Mouse (Mus musculus) liver, embryonic 14.5 days (tissue): Measurements from ENCODE around the gene Limd2.

ENCODE experiments used
- CTCF ChIP-seq: IDR thresholded peaks from 2 replicates; pipeline ENCODE4 v1.5.1; 2016; ENCODE audit warnings: antibody characterized with exemption, low read depth, control low read depth
- EP300 ChIP-seq: IDR thresholded peaks from 2 replicates; pipeline ENCODE4 v1.6.1; 2016; ENCODE audit warnings: antibody characterized with exemption, low read depth

GRCm38 (mm10) chr11:106159216-106159920 lies 1.3 kb downstream of the Limd2 start:
- TF ChIP-seq EP300 (no peak), CTCF (no peak)
